Mouse (Mus musculus) embryo, embryonic 11.5 days (tissue): ENCODE data around the gene Klhdc8b.
A peak's percentile ranks its signal among the peaks of the same experiment; 100 is the strongest.

Experiments used
- DNase-seq: peaks from one replicate; pipeline ENCODE4 v3.0.0-alpha.2; 2012; ENCODE audit warnings: low read depth, low spot score

Gene Klhdc8b

DNA sequence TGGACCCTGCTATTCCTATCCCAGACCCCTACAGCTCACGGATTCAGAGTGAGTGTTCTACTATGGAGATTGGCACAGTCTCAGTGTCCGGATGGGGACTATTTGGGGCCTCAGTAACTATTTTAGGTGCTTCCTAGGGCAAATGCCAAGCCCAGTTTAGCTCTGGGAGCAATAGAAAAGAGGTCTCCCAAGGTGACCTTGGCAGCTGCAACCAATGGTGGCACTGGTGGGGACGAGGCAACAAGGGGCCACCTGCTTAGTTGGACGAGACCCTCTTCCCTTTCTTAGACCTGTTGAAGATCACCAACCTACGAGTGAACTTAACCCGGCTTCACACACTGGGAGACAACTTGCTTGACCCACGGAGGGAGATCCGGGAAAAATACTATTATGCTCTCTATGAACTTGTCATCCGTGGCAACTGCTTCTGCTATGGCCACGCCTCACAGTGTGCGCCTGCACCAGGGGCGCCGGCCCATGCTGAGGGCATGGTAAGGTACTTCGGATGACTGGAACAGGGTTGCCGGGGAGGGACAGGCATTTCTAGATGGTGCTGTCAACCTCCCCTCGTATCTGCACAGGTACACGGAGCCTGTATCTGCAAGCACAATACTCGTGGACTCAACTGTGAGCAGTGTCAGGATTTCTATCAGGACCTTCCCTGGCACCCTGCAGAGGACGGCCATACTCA, 20.3 kb upstream of the Klhdc8b start:
- DNase-seq: no peak

DNA sequence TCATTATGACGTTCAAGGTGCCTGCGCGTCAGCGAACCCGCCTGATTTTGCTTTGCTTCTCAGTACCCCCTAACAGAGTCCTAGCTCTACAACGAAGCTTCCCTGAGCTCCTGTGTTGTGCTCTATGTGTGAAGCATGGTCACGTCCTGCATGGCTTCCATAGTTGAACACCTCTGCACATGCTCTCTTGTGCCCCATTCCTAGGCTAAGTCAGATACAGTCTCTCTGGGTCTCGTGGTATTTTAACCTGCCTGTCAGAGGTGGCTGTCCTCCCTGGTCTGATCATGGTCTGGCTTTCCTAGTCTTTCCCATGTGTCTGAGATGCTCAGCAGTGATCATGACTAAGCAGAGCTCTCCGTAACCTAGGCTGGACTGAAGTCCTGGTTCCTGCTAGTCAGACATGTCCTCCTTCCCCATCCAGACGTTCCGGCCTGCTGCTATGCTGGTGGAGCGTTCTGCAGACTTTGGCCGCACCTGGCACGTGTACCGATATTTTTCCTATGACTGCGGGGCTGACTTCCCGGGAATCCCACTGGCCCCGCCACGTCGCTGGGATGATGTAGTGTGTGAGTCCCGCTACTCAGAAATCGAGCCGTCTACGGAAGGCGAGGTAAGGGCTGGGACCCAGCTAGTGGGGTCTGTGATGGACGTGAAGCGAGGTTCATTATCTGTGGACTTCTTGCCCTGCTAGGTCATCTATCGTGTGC, 19.6 kb upstream of the Klhdc8b start:
- DNase-seq: no peak

DNA sequence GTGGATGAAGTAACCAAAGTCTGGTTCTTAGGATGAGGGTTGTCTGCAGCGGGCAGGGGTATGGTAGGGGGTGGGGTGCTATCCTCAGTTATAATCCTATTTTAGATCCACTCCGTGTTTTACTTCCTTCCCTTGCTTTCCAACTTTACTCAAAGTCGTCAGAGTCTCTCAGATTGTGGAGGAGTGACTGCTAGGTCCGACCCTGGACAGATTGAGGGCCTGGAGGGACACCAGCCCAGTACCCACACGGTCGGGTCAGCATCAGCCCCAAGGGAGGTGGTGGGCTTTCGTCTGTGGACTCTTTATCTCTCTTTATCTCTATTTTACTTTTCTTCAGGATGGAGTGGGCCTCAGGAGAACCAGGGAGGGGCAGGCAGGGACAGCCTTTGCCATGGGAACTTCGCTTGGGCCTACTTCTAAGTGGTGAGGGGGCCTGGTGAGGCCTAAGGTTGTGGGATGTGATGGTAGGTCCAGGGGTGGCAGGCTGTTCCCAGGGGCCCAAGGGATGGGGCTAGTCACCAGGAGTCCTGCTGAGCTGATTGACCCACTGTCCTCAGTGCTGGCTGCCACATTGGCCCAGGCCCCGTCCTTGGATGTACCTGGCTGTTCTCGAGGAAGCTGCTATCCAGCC, 18.5 kb upstream of the Klhdc8b start, which contains the start of gene Lamb2:
Gene Lamb2 (plus strand): TSS at position 16 of the 631 bp plus-strand sequence.
- peak; percentile 74 for DNase-seq

DNA sequence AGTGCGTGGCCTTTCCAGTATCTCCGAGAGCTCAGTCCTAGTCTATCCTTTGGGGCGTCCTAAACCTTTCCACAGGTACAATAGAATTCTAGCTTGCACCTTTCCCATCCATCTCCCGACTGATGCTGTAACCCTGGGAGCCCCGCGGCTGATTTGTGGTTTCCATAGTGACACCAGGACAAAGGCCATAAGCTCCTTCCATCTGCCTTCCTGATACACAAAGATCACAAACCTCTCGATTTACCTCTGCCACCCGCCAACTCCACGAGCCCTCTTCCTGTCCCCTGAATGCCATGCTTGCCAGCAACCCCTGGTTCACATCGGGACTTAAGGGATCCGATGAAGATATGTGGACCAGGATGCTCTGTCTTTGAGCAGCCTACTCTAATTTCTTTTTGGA, 17.9 kb upstream of the Klhdc8b start:
- DNase-seq: no peak

DNA sequence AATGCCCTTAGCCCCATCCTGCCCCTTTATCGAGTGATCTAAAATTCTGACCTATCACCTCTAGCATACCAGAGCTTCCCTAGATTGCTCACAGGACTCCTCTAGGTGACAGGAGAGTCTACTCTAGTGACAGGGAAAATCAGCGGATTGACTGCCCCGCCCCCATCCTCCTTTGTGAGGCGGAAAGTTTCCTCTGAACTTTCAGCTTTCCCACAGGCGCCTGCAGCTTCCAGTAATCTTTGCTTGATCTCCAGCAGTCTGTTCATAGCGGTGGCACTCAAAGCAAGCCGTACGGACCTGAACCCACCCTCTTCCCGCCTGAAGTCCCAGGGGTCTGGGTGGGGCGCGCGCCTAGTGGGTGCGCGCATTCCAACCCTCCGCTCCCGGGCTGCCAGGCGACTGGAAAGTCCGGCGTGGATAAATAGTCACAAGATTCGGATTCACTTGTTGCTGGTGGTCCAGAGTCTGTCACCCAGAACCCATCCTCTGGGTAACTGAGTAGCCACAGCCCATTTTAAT, 17.3 kb upstream of the Klhdc8b start:
- peak; percentile 75 for DNase-seq

DNA sequence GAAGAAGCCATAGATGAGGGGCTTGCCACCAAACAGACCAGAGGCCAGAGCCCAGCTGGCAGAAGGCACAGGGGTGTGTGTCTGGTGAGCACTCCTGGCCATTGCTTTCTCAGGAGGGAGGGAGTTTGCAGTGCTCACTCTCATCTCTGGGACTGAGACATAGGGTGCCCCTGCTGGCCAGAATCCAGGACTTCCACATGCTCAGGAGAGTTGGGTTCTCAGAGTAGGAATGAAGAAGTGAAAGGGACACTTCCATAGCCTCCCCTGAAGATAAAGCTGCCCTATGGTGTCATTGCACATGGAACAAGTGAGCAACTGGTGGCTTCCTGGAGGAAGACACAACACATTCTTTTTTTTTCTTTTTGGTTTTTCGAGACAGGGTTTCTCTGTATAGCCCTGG, 13.1 kb upstream of the Klhdc8b start:
- no peak for DNase-seq

DNA sequence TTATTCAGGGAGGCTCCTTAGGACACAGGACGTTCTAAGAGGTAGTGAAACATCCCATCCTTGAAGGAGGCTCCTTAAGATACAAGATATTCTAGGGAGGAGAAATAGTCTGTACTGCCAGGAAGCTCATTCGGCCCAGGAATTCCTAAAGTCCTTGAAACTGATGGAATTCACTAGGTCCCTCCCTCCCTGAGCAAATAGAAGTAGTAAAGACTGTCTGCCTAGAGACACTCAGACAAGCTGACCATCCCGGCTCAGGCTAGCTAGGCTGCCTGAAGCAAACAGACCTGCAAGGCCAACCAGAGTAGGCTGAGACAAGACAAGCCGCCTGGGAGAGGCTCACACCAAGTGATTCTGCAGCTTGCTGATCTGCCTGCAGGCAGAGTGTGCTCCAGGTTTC, 8.5 kb upstream of the Klhdc8b start:
- no peak for DNase-seq

DNA sequence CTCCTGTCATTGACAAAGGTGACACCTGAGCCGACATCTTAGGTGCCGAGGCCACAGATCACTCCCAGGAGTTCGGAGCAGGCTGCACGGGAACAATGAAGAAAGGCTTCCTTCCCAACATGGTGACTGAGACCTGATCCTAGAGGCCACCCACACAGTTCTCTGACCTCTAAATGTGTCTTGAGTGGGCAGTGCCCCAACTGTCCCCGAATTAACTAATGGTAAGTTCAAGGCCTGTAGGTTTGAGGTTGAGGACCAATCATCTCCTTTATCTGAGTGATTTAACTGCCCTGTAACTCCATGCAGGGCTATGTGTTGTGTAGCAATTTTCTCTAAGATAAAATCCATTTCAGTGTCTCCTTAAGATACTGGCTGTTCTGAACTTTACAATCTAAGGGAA, 8.0 kb upstream of the Klhdc8b start:
- no peak for DNase-seq

DNA sequence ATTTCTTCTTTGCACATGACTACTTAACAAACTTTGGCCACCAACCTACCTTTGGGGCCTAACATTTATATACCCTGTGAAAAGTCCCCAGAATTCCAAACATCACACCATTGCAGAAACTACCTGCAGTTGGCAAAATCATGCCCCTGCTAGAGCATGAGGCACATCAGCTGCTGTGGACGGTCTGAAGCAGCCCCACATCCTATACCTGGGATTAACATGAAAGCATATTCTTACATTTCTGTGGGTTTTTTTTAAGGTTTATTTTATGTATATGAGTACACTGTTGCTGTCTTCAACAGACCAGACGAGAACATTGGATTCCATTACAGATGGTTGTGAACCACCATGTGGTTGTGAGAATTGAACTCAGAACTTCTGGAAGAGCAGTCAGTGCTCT, 4.8 kb upstream of the Klhdc8b start:
- no peak for DNase-seq

DNA sequence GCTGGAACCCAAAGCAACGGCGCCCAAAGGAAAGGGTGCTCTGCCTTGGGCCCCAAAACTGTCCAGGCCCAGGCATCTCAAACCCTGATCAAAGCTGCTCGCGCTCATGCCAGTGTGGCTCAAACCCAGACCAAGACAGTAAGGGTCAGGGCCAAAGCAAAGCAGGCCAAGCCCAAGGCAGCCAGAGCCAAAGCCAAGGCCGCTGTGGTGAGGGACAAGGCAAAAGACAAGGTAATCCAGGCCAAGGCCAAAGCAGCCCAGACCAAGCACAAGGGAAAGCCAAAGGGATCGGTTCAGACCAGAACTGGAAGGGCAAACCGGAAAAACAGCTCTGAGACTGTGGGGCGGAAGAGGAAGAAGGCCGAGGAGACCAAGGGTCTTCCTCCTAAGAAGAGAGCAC, 2.3 kb upstream of the Klhdc8b start:
- DNase-seq: no peak

DNA sequence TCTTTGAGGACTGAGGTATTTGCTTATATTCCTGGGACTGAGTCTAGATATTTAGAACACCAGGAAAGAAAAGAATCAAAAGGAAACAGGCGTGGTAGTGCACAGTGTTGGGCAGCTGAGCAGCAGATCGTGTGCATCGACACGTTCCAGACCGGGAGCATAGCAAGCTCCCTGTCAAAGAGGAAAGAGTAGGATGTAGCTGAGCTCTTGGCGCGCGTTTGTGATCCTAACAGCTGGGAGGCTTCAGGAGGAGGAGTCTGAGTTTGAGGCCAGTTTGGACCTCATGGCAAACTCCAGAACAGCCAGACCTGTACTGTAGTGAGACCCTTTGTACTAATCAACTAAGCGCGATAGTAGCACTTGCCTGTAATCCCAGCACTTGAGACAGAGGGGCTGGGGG, 811 bp upstream of the Klhdc8b start:
- DNase-seq: no peak

DNA sequence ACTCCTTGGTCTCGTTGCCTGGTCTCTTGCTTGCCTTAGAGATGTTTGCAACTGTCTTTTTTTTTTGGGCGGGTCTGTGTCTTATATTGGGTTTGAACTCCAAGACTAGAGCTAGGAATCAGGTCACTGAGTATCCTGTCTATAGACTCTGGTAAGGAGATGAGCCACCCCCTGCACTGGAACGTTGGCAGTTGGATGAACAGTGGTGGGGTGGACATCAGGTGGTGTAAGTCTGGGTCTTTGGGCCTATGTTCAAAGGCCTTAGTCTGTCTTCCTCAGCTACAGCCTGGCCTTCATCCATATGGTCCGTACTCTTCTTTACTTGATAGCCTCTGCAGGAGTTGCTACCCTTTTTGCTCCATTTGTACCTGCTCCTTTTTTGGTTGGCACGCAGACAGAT, 294 bp upstream of the Klhdc8b start:
- DNase-seq: no peak

DNA sequence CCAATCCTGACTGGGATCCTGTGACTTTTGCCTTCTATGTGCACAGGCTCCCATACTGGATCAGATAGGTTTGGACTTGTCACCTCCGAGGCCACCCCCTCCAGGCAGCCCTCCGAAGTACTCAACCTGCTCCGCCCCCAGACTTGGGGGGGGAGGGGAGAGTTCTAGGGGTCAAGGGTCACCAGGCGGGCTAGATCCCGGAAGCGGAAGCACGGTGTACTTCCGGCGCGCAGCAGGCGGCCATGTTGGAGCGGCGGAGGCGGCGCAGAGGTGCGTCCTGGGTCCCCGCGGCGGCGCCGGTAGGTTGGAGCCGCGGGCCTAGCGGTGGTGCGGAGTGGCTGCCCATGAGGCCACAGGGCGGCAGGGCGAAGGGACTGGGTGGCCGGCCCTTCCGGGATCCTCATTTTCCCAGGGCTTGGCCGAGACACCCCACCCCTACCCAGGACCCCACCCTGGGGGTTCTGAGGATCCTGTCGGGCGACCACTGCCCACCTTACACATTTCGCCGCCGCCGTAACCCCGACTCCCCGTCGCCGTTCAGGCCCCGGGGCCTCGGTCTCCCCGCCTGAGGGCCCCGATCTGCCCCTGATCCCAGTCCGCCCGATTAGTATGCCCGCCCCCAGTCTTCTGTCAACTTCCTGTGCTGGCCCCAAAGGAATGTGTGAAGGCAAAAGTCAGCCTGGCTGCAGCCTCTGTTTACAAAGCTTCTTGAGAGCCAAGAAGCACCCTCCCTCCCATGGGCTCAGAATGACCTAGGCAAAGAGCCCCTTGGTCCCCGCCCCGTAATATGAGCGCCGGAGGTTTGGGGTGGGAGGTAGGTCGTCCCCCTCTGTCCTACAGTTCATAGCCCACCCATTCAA, 832 bp downstream of the Klhdc8b start, which contains the start of gene Ccdc71:
Gene Ccdc71 (plus strand): TSS at position 209 of the 860 bp plus-strand sequence.
- DNase-seq: peak; percentile 77

DNA sequence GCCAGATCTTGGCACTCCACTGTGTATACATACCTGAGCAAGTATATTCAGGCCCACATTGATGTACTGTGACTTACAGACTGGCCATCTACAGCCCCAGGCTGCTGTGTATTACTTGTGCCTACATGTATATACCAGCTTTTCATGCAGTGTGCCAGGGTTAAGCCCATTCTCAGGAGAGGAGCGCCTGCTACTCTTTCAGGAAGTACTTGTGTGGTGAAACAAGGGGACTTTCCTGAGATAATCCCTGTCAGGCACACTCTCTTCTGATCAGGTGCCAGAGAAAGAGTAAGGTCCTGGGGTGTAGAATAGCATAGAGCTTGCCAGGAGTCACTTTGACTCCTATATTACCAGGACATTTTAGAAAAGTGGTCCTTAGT, 1.5 kb downstream of the Klhdc8b start:
- no peak for DNase-seq

DNA sequence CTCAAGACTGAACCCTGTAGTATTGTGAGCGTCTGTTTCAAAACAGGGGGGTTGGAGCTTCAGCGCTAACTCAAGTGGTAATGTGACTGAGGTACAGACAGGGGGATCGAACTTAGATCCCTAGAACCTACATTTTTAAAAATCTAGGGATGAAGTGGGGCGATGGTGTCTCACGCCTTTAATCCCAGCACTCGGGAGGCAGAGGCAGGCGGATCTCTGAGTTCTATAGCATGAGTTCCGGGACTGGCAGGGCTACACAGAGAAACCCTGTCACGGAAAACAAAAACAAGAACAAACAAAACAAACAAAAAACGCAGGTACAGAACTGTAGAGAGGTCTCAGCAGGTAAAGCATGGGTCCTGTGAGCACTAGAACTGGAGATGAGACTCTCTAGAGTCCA, 4.4 kb downstream of the Klhdc8b start:
- DNase-seq: no peak

DNA sequence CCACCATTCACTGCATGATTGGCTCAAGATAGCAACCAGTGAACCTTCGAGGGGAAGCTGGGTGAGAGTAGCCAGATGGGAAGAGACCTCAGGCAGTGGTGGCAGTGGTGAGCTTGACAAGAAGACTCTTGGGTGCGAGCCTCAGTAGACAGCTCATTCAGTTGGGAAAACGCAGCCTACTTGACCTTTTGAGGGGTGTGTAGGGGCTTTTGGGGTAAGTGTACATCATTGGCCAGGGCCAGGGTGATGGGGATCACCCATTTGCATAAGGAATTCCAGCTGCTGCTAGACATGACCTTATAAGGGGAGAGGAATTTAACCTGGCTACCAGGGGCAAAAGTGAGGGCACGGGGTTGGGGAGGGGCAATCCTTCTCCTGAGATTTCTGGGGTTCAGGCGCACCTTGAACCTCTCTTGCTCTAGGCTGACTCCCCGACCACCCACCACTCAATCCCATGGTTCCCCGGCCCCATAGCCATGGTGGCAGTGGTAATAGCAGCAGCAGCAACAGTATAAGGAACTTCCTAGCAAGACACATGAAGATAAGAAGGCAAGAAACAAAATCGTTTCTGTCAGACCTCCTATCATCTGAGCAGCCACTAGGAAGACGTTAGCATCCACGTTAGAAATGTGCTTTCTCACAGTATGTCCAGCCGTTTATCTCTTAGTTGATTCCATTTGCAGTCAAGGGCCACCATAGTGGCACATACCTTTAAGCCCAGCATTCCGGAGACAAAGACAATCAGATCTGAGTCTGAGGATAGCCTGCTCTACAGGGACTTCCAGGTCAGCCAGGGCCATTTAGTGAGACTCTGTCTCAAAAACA, 5.4 kb downstream of the Klhdc8b start:
- no peak for DNase-seq

DNA sequence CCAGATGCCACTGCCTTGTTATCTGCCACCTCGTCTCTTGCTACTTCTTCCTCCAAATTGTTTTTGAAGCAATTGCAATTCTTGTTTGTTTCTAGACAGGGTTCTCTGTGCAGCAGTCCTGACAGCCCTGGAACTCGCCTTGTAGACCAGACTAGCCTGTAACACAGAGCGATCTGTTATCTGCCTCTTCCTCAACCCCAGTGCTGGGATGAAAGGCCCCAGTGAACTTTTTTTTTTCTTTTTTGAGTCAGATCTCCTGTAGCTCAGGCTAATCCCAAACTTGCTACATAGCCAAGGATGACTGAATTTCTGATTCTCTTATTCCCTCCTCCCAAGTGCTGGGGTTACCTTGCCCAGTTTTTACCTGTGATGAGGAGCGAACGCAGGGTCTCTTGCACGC, 7.0 kb downstream of the Klhdc8b start:
- DNase-seq: no peak

DNA sequence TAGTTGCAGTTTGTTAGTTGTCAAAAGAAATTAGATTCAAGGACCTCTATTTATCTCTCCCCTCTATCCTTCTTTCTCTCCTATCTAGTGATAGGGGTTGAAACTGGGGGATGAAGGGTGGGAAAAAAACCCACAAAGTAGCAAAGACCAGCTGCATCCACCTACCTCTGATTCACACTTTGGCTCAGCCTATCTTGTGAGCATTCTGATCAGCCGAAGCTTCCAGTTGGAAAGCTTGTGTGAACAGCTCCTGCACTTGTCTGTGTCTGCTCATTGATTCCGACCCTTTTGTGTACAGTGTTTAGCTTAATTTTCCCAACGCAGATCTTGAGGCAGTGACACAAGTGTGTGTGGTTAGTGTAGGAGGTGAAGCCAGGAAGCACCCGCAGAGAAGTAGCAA, 7.9 kb downstream of the Klhdc8b start:
- no peak for DNase-seq

DNA sequence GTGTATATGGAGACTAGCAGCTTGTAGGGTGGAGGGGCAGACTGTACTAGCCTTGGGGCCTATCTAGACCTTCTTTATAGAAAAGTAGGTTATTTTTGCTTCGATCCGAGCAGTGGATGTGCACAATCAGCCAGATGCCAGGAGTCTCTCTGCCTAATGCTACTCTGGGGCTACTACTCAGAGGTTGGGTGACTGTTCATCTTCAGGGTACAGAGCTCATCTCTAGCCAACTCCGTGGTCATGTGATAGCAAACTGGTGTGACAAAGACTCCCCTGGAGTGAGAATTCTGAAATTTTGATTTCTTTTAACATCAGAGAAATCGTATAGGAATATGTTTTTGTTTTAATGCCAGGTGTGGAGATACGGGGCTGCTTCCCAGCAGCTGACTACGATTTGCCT, 8.5 kb downstream of the Klhdc8b start:
- no peak for DNase-seq

DNA sequence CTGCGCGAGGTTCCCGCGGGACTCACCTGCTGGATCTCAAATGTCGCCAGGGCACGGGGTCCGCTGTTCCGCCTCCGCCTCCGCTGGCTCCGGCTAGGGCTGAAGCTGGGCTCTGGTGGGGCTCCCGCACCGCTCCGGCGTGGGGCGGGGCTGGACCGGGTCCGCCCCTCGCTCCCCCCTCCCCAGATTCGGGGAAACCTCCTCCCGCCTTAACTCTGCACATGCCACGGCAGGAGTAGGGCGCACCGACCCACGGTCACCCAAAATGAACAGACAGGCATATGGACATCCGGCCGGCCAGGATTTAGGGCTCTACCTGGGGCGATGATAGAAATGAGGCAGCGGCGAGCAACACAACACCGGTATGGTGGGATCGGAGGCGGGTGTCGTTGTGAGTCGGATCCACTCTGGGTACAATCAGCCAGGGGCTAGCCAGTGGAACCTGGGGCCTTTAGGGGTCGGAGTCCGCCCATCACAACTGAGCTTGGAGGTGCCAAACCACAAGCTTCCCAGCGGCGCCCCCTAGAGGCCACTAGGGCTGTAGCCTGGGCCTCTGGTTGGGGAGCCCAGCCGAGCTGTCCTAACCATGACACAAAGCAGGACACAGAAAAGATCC, 9.0 kb downstream of the Klhdc8b start:
- peak; percentile 85 for DNase-seq
